Mouse (Mus musculus) induced T-regulatory cell, adult 2 months (primary cell): Measurements from ENCODE around the gene Fgf10.

Source experiments
- DNase-seq: peaks from one replicate; pipeline ENCODE4 v3.0.0-alpha.2; 2012; ENCODE audit warnings: low read depth

Fgf10 gene

GRCm38 (mm10) chr13:118716726-118717125, 47.1 kb downstream of the Fgf10 start:
- no peak for DNase-seq

- no peak for DNase-seq
These were observed 48.8 kb downstream of the Fgf10 start for GRCm38 (mm10) chr13:118718396-118718795.

GRCm38 (mm10) chr13:118721668-118722067, 52.1 kb downstream of the Fgf10 start:
- DNase-seq, result no peak

- DNase-seq, result no peak
These were observed 62.4 kb downstream of the Fgf10 start for GRCm38 (mm10) chr13:118731850-118732552.

GRCm38 (mm10) chr13:118739854-118740411, 70.3 kb downstream of the Fgf10 start:
- no peak for DNase-seq

GRCm38 (mm10) chr13:118742788-118743187, 73.2 kb downstream of the Fgf10 start:
- DNase-seq, result no peak

- DNase-seq, result no peak
These were observed 75.2 kb downstream of the Fgf10 start for GRCm38 (mm10) chr13:118744806-118745205.

GRCm38 (mm10) chr13:118746427-118746826, 76.8 kb downstream of the Fgf10 start:
- DNase-seq, result no peak

GRCm38 (mm10) chr13:118754024-118754423, 84.4 kb downstream of the Fgf10 start:
- no peak for DNase-seq

GRCm38 (mm10) chr13:118759021-118759420, 89.4 kb downstream of the Fgf10 start:
- no peak for DNase-seq

GRCm38 (mm10) chr13:118762982-118763381, 93.4 kb downstream of the Fgf10 start:
- no peak for DNase-seq

GRCm38 (mm10) chr13:118772188-118772587, 102.6 kb downstream of the Fgf10 start:
- DNase-seq, result no peak

GRCm38 (mm10) chr13:118775148-118775547, 105.6 kb downstream of the Fgf10 start:
- DNase-seq, result no peak

- no peak for DNase-seq
These were observed 109.6 kb downstream of the Fgf10 start for GRCm38 (mm10) chr13:118779161-118779560.

- no peak for DNase-seq
These were observed 122.2 kb downstream of the Fgf10 start for GRCm38 (mm10) chr13:118791753-118792152.

GRCm38 (mm10) chr13:118792198-118792597, 122.6 kb downstream of the Fgf10 start:
- no peak for DNase-seq

- no peak for DNase-seq
These were observed 130.6 kb downstream of the Fgf10 start for GRCm38 (mm10) chr13:118800176-118800575.

- no peak for DNase-seq
These were observed 137.1 kb downstream of the Fgf10 start for GRCm38 (mm10) chr13:118806662-118807061.

GRCm38 (mm10) chr13:118819785-118820184, 150.2 kb downstream of the Fgf10 start:
- no peak for DNase-seq

- no peak for DNase-seq
These were observed 153.5 kb downstream of the Fgf10 start for GRCm38 (mm10) chr13:118823113-118823512.

GRCm38 (mm10) chr13:118825102-118825501, 155.5 kb downstream of the Fgf10 start:
- no peak for DNase-seq

GRCm38 (mm10) chr13:118828604-118829381, 159.2 kb downstream of the Fgf10 start:
- DNase-seq, result no peak

GRCm38 (mm10) chr13:118834021-118834420, 164.4 kb downstream of the Fgf10 start:
- DNase-seq, result no peak
